Mouse (Mus musculus): Measurements from ENCODE around the gene Jph3. TPM values are rescaled to one million over a fixed set of nuclear protein-coding genes. Genes with fewer than 3 reads are reported as not detected.

Gene Jph3
- polyA plus RNA-seq, 2 experiments: 0.19 to 0.25 TPM

DNA sequence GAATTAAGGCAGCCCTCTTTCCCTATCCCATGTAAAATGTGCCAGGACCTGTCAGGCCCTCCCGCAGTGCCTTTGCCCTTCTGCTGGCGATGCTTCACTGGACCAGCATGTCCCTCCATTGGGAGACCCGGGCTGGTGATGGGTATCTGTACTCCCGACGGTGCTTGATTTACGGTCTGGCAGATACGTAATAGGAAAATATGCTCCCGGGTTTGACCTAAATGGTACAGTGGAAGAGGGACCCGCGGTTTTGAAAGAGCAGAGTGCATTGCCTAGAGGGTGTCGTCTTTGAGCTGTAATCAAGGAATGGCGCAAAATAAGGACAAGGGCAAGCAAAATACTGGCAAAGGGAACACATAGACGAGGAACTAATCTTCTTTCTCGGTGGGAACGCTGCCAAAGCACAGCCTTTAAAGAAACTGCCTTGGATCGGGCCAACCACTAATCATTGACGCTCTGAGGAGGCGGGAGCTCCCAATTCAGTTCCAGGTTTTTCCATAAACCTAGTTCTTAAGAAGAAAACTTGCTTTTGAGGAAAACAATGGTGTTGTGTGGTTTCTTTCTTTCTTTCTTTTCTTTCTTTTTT, 100.4 kb downstream of the Jph3 start:
- 17% methylated on average over 18 of the region's 18 CpGs for WGBS
- peak overlapping the region; percentile 80 for H3K9ac ChIP-seq (ENCODE audit: low read depth, low read length, severe bottlenecking)
- DNase-seq (ENCODE audit: low spot score): no peak

GRCm38 (mm10) chr8:121832061-121832460, 102.6 kb downstream of the Jph3 start:
- no peak for ATAC-seq (ENCODE audit: low FRiP score, low read depth)
- WGBS: 79% methylated on average over 2 of the region's 2 CpGs
- H3K4me2 ChIP-seq (replicated peaks; ENCODE audit: low read depth, low read length, severe bottlenecking): no peak overlapping the region
- TF ChIP-seq POLR2A (IDR thresholded peaks at IDR 0.05; ENCODE audit: borderline replicate concordance, extremely low read depth, insufficient read depth, insufficient read length): no peak
- no peak overlapping the region for H3K4me3 ChIP-seq (replicated peaks; ENCODE audit: low read length)
- H3K9ac ChIP-seq (ENCODE audit: low read depth, low read length, severe bottlenecking): no peak overlapping the region
- peaks cover 12% of the 10 kb centered on the region for H3K4me1 ChIP-seq (ENCODE audit: control insufficient read depth, insufficient read depth, low read length)
- no peaks in the 10 kb centered on the region for H3K27me3 ChIP-seq (ENCODE audit: control insufficient read depth, insufficient read depth, low read length)
- no peak overlapping the region for H3K27ac ChIP-seq (replicated peaks; ENCODE audit: low read depth, low read length)
- no peak for DNase-seq (ENCODE audit: low spot score)
- H3K36me3 ChIP-seq (ENCODE audit: control insufficient read depth, insufficient read depth, low read length): no peaks in the 10 kb centered on the region
- no peaks in the 10 kb centered on the region for H3K9me3 ChIP-seq (ENCODE audit: control insufficient read depth, low read length)

More for the DNA sequence above, 100.4 kb downstream of the Jph3 start:
- no peak for TF ChIP-seq POLR2A (IDR thresholded peaks at IDR 0.05; ENCODE audit: borderline replicate concordance, extremely low read depth, insufficient read depth, insufficient read length)
- H3K4me2 ChIP-seq (replicated peaks; ENCODE audit: low read depth, low read length, severe bottlenecking): peak overlapping the region; percentile 93
- ATAC-seq (ENCODE audit: low FRiP score, low read depth): peak; percentile 72; the same call in 1 of the 2 replicates
- H3K36me3 ChIP-seq (ENCODE audit: control insufficient read depth, insufficient read depth, low read length): no peaks in the 10 kb centered on the region
- peak overlapping the region; percentile 88 for H3K4me3 ChIP-seq (replicated peaks; ENCODE audit: low read length)
- H3K9me3 ChIP-seq (ENCODE audit: control insufficient read depth, low read length): no peaks in the 10 kb centered on the region
- H3K27ac ChIP-seq (replicated peaks; ENCODE audit: low read depth, low read length): 0 out of 2 replicates have a peak overlapping the region, but pooled peaks have one; percentile 8
- no peaks in the 10 kb centered on the region for H3K27me3 ChIP-seq (ENCODE audit: control insufficient read depth, insufficient read depth, low read length)
- peaks cover 12% of the 10 kb centered on the region for H3K4me1 ChIP-seq (ENCODE audit: control insufficient read depth, insufficient read depth, low read length)

DNA sequence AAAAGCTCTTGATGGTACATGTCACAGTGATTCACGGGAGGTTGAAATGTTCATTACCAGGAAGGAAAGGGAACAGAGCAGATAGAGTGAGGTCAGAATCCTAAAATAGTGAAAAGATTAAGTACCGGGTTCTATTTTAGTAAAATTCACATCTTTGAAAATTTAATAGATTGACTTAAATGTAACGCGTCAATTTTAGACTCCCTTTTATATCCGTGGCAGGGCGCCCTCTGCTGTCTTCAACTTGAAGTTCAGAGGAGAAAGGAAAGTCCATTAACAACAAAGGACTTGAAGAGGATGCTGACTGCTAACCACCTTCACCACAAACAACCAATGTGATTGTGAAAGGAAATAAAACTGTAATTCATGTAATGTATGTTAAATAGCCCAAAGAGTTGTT, 103.1 kb downstream of the Jph3 start:
- ATAC-seq (ENCODE audit: low FRiP score, low read depth) (no peak), DNase-seq (ENCODE audit: low spot score) (peak; percentile 50)
- 16% methylated on average over 6 of the region's 6 CpGs for WGBS
- H3K27me3 ChIP-seq (ENCODE audit: control insufficient read depth, insufficient read depth, low read length): no peaks in the 10 kb centered on the region
- H3K4me2 ChIP-seq (replicated peaks; ENCODE audit: low read depth, low read length, severe bottlenecking): no peak overlapping the region
- TF ChIP-seq POLR2A (IDR thresholded peaks at IDR 0.05; ENCODE audit: borderline replicate concordance, extremely low read depth, insufficient read depth, insufficient read length): no peak
- no peaks in the 10 kb centered on the region for H3K36me3 ChIP-seq (ENCODE audit: control insufficient read depth, insufficient read depth, low read length)
- H3K9ac ChIP-seq (ENCODE audit: low read depth, low read length, severe bottlenecking): no peak overlapping the region
- no peak overlapping the region for H3K4me3 ChIP-seq (replicated peaks; ENCODE audit: low read length)
- H3K9me3 ChIP-seq (ENCODE audit: control insufficient read depth, low read length): no peaks in the 10 kb centered on the region
- peaks cover 12% of the 10 kb centered on the region for H3K4me1 ChIP-seq (ENCODE audit: control insufficient read depth, insufficient read depth, low read length)
- H3K27ac ChIP-seq (replicated peaks; ENCODE audit: low read depth, low read length): no peak overlapping the region

- ATAC-seq (ENCODE audit: low FRiP score, low read depth) (no peak), DNase-seq (ENCODE audit: low spot score) (no peak)
- 58% methylated on average over 8 of the region's 8 CpGs for WGBS
Measured at GRCm38 (mm10) chr8:121841242-121841641, 111.8 kb downstream of the Jph3 start.

GRCm38 (mm10) chr8:121842064-121842955, 112.9 kb downstream of the Jph3 start:
- no peaks in the 10 kb centered on the region for H3K36me3 ChIP-seq (ENCODE audit: control insufficient read depth, insufficient read depth, low read length)
- no peak overlapping the region for H3K4me2 ChIP-seq (replicated peaks; ENCODE audit: low read depth, low read length, severe bottlenecking)
- no peaks in the 10 kb centered on the region for H3K9me3 ChIP-seq (ENCODE audit: control insufficient read depth, low read length)
- no peak overlapping the region for H3K27ac ChIP-seq (replicated peaks; ENCODE audit: low read depth, low read length)
- H3K4me1 ChIP-seq (ENCODE audit: control insufficient read depth, insufficient read depth, low read length): no peaks in the 10 kb centered on the region
- no peak for TF ChIP-seq POLR2A (IDR thresholded peaks at IDR 0.05; ENCODE audit: borderline replicate concordance, extremely low read depth, insufficient read depth, insufficient read length)
- DNase-seq (ENCODE audit: low spot score) (no peak), ATAC-seq (ENCODE audit: low FRiP score, low read depth) (no peak)
- no peak overlapping the region for H3K9ac ChIP-seq (ENCODE audit: low read depth, low read length, severe bottlenecking)
- no peaks in the 10 kb centered on the region for H3K27me3 ChIP-seq (ENCODE audit: control insufficient read depth, insufficient read depth, low read length)
- 83% methylated on average over 8 of the region's 8 CpGs for WGBS
- H3K4me3 ChIP-seq (replicated peaks; ENCODE audit: low read length): no peak overlapping the region

More at GRCm38 (mm10) chr8:121841242-121841641, 111.8 kb downstream of the Jph3 start:
- Histone ChIP-seq H3K4me2 (replicated peaks; ENCODE audit: low read depth, low read length, severe bottlenecking) (no peak overlapping the region), H3K9me3 (ENCODE audit: control insufficient read depth, low read length) (no peaks in the 10 kb centered on the region), H3K9ac (ENCODE audit: low read depth, low read length, severe bottlenecking) (no peak overlapping the region), H3K4me3 (replicated peaks; ENCODE audit: low read length) (no peak overlapping the region), H3K36me3 (ENCODE audit: control insufficient read depth, insufficient read depth, low read length) (no peaks in the 10 kb centered on the region), H3K27ac (replicated peaks; ENCODE audit: low read depth, low read length) (no peak overlapping the region), H3K4me1 (ENCODE audit: control insufficient read depth, insufficient read depth, low read length) (no peaks in the 10 kb centered on the region), H3K27me3 (ENCODE audit: control insufficient read depth, insufficient read depth, low read length) (no peaks in the 10 kb centered on the region)
- no peak for TF ChIP-seq POLR2A (IDR thresholded peaks at IDR 0.05; ENCODE audit: borderline replicate concordance, extremely low read depth, insufficient read depth, insufficient read length)

All from limb, embryonic 14.5 days (tissue).